Mouse (Mus musculus): Measurements from ENCODE around the gene Rcl1.

Gene Rcl1

GRCm38 (mm10) chr19:29150038-29150437 is 48.9 kb downstream of the Rcl1 start:
- DNase-seq (ENCODE audit: low read depth, low spot score), result no peak

GRCm38 (mm10) chr19:29151443-29151842 is 50.3 kb downstream of the Rcl1 start:
- DNase-seq (ENCODE audit: low read depth, low spot score), result no peak

- DNase-seq (ENCODE audit: low read depth, low spot score), result no peak
Observed at GRCm38 (mm10) chr19:29155552-29155951, 54.4 kb downstream of the Rcl1 start.

DNA sequence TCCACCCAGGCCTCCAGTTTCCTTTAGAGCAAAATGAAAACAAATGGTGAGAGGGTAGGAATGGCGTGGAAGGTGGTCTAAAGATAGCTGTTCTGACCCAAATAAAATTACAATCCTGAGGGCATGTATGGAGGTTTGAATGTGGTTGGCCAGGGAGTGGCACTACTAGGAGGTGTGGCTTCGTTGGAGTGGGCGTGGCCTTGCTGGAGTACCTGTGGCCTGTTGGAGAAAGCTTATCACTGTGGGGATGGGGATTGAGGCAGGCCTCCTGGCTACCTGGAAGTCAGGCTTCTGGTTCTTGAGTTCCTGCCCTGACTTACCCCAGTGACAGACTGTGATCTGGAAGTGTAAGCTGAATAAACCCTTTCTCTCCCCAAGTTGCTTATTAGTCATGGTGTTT is 55.2 kb downstream of the Rcl1 start:
- DNase-seq (ENCODE audit: low read depth, low spot score), result no peak

- no peak for DNase-seq (ENCODE audit: low read depth, low spot score)
Observed at GRCm38 (mm10) chr19:29157678-29158466, 56.7 kb downstream of the Rcl1 start.

DNA sequence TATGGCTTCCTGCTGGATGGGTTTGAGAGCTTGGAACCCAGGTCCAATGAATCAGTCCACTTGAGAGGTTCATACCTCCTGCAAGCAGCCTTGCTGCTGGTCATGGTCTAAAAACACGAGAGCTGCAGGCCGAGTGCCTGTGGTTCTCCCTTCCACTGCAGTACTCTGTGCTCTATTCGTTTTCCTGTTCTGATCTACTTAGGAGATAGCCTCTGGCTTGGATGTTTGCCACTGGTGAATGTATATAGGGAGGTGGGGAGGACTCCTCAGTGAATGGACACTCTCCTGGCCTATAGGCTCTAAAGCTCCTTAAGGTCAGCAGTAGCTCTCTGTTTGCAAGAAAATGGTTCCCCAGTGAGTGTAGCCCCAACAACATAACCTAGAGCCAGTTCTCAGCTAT is 57.3 kb downstream of the Rcl1 start:
- no peak for DNase-seq (ENCODE audit: low read depth, low spot score)

DNA sequence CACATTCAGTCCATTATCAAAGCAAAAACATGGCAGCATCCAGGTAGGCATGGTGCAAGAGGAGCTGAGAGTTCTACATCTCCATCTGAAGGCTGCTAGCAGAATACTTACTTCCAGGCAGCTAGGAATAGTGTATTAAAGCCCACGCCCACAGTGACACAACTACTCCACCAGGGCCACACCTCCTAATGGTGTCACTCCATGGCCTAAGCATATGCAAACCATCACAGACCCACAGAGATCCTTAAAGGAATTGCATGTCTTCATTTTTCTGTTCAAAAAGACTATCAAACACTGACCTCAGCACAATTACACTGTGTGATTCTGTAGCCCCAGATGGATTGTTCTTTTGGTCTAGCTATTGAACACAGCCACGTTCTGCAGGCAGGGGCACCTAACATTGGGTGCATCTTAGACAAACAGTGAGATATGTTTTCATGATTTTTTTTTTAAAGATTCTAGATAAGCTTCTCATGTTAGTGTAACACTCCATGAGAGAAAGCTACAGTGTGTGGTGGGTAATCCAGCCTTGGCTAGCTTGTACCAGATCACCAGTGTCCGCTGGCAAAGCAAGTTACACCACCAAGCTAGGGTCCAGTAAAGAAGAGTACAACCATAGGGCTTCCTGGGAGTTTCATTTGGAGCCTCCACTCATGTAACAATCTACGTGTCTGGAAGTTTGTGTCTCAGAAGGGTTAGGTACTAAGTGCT is 62.8 kb downstream of the Rcl1 start:
- no peak for DNase-seq (ENCODE audit: low read depth, low spot score)

- no peak for DNase-seq (ENCODE audit: low read depth, low spot score)
Observed at GRCm38 (mm10) chr19:29164528-29165166, 63.5 kb downstream of the Rcl1 start.

DNA sequence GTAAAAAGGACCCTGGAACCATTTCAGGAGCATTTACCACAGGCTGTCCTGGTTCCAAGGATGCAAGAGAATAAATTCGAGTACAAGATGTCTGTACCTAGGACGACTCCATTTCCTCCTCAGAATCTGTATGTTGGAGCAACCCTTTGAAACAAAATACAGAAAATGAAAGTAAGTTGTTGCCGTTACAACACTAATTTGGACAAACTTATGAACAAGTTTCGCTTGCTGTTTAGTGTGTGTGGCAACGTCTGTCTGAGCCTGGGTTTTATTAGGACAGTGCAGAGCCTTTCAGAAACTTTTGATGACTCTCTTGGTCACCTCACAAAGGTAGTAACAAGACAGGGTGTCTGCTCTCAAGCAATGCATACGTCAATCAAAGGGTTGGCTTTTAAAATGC is 66.8 kb downstream of the Rcl1 start:
- no peak for DNase-seq (ENCODE audit: low read depth, low spot score)

- DNase-seq (ENCODE audit: low read depth, low spot score), result no peak
Observed at GRCm38 (mm10) chr19:29180336-29180735, 79.2 kb downstream of the Rcl1 start.

GRCm38 (mm10) chr19:29182166-29182565 is 81.0 kb downstream of the Rcl1 start:
- no peak for DNase-seq (ENCODE audit: low read depth, low spot score)

DNA sequence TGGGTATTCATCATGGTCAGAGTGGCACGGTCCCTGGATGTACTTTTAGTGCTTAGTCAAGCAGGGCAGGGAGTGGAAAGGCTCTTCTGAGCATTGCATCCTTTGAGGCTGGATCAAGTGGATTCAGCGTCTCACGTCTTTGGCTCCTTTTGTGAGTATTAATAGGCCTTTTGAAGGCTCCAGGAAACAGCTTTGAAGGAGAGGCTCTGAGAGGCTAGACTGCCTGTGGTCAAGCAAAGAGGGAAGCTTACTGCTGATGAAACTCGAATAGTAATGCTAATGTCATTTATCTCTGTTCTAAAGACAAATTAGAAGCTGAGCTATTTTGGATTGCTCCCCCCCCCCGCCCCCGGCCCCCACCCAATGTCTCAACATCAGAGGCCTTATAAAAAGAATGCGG is 83.9 kb downstream of the Rcl1 start:
- DNase-seq (ENCODE audit: low read depth, low spot score), result no peak

DNA sequence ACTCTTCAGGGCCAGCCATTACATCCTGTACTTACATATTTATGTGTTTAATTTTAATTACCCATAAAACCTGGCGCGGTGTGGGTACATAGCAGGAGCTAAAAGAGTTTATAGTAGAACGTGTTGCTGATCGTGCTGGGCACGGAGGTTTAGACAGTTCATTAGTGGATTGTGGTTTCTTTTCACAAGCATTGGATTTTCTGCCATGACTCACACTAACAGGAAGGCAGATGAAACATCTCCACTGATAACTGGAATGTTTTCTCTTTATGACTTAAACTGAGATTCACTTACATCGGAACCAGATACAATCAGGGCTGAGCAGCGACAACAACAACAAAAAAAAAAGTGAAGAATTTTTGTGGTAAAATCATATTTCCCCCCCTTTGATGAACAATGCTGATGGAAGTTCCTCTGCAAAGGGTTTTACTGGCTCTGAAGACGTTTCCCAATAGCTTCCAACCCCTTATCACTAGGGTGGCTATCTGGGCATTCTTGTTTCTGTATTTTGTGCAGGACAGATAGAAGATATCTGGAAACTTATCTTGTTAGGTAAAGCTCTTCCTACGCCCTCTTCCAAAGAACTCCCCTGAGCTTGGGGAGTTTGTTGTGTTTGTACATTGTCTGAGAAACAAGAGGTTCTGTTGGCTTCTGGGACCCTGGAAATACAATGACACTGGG is 84.5 kb downstream of the Rcl1 start:
- DNase-seq (ENCODE audit: low read depth, low spot score), result no peak

DNA sequence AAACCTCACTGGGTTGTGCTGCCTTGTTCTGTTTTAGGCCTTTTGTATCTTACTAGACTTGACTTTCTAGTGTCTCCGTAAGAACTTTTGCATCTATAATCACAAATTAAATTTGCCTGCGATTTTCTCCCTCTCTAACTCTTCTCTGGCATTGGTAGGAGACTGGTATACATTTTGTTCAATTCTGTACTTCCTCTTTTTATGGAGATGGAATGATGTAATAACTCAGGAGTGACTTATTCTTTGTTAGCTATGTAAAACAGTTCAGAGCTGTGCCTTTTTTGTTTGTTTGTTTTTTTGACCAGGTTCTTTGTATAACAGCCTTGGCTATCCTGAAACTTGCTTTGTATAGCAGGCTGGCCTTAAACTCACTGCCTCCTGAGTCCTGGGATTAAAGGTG is 87.7 kb downstream of the Rcl1 start:
- DNase-seq (ENCODE audit: low read depth, low spot score), result no peak
